Mouse (Mus musculus) bone marrow macrophage, adult 2 months (primary cell): Measurements from ENCODE around the gene Emilin2. TPM values are rescaled to one million over a fixed set of nuclear protein-coding genes. Genes with fewer than 3 reads are reported as not detected.

Source experiments
- H3K27ac ChIP-seq: 2 replicates; pipeline ENCODE4 v1.5.1; 2012; ENCODE audit warnings: low read depth, low read length; ENCODE audit not compliant: insufficient read depth
- H3K4me1 ChIP-seq: 2 replicates; pipeline ENCODE4 v1.6.1; 2012; ENCODE audit warnings: low read length; ENCODE audit not compliant: control insufficient read depth, insufficient read depth
- H3K4me3 ChIP-seq: 2 replicates; pipeline ENCODE4 v1.5.1; 2012; ENCODE audit warnings: mild to moderate bottlenecking, low read length, moderate library complexity; ENCODE audit not compliant: insufficient read depth
- CTCF ChIP-seq: IDR thresholded peaks from 2 replicates; pipeline ENCODE4 v1.5.1; 2012; ENCODE audit warnings: low read depth, mild to moderate bottlenecking, low read length, moderate library complexity
- POLR2A ChIP-seq: IDR thresholded peaks from 2 replicates; pipeline ENCODE4 v1.6.1; 2012; ENCODE audit warnings: mild to moderate bottlenecking, low read depth, low read length, borderline replicate concordance
- polyA plus RNA-seq: library from polyadenylated mRNA; stranded (reverse); fragments of >200 nt; gene quantifications from 2 replicates; pipeline ENCODE4 v1.2.4, GENCODE M21; 2012; ENCODE audit not compliant: missing spikeins, insufficient read depth, insufficient read length

Gene Emilin2
- polyA plus RNA-seq, 1 experiment = 102 TPM

- Histone ChIP-seq H3K4me1 (peaks cover 36% of the 10 kb centered on the region), H3K4me3 (no peak overlapping the region), H3K27ac (no peak overlapping the region)
- TF ChIP-seq CTCF (no peak), POLR2A (no peak)
These were observed 87.3 kb downstream of the Emilin2 start for GRCm38 (mm10) chr17:71224521-71224920.

- Histone ChIP-seq H3K4me1 (peaks cover 38% of the 10 kb centered on the region), H3K4me3 (no peak overlapping the region), H3K27ac (no peak overlapping the region)
- TF ChIP-seq CTCF (no peak), POLR2A (no peak)
These were observed 88.1 kb downstream of the Emilin2 start for GRCm38 (mm10) chr17:71223676-71224075.

- TF ChIP-seq CTCF (no peak), POLR2A (no peak)
- H3K27ac ChIP-seq = peak overlapping the region; percentile 62
- peaks cover 44% of the 10 kb centered on the region for H3K4me1 ChIP-seq
- no peak overlapping the region for H3K4me3 ChIP-seq
These were observed 90.4 kb downstream of the Emilin2 start for GRCm38 (mm10) chr17:71221383-71221782.

GRCm38 (mm10) chr17:71217111-71217685, 94.6 kb downstream of the Emilin2 start:
- Histone ChIP-seq H3K4me1 (peaks cover 39% of the 10 kb centered on the region), H3K4me3 (no peak overlapping the region), H3K27ac (no peak overlapping the region)
- TF ChIP-seq POLR2A (no peak), CTCF (no peak)

- H3K27ac ChIP-seq = peak overlapping the region; percentile 67
- H3K4me3 ChIP-seq = no peak overlapping the region
- peaks cover 35% of the 10 kb centered on the region for H3K4me1 ChIP-seq
- TF ChIP-seq CTCF = no peak
- TF ChIP-seq POLR2A = no peak
These were observed 95.5 kb downstream of the Emilin2 start for GRCm38 (mm10) chr17:71216263-71216662.

GRCm38 (mm10) chr17:71215241-71215839, 96.4 kb downstream of the Emilin2 start:
- Histone ChIP-seq H3K27ac (peak overlapping the region; percentile 79), H3K4me3 (peak overlapping the region; percentile 47), H3K4me1 (peaks cover 27% of the 10 kb centered on the region)
- no peak for TF ChIP-seq CTCF
- TF ChIP-seq POLR2A = no peak

GRCm38 (mm10) chr17:71214514-71215240, 97.1 kb downstream of the Emilin2 start:
- peak overlapping the region; percentile 21 for H3K27ac ChIP-seq
- TF ChIP-seq POLR2A (no peak), CTCF (no peak)
- peak overlapping the region; percentile 47 for H3K4me3 ChIP-seq
- peaks cover 29% of the 10 kb centered on the region for H3K4me1 ChIP-seq

GRCm38 (mm10) chr17:71213666-71214065, 98.1 kb downstream of the Emilin2 start:
- Histone ChIP-seq H3K4me1 (peaks cover 30% of the 10 kb centered on the region), H3K4me3 (no peak overlapping the region), H3K27ac (no peak overlapping the region)
- TF ChIP-seq POLR2A (no peak), CTCF (no peak)

GRCm38 (mm10) chr17:71211962-71212646, 99.7 kb downstream of the Emilin2 start:
- Histone ChIP-seq H3K27ac (no peak overlapping the region), H3K4me1 (peaks cover 31% of the 10 kb centered on the region), H3K4me3 (no peak overlapping the region)
- no peak for TF ChIP-seq POLR2A
